Mouse (Mus musculus): Measurements from ENCODE around the gene Pcid2.

The Pcid2 gene

GRCm38 (mm10) chr8:13105087-13105881, at the start of gene Pcid2, which contains the start of gene Cul4a:
TSS of gene Pcid2 (minus strand) at chr8:13105459.
TSS of gene Cul4a (plus strand) at chr8:13105621.
- DNase-seq = peak; percentile 98

- DNase-seq = no peak
Observed at GRCm38 (mm10) chr8:13154099-13154498, 48.8 kb upstream of the Pcid2 start.

- DNase-seq = no peak
Observed at GRCm38 (mm10) chr8:13150929-13151328, 45.7 kb upstream of the Pcid2 start.

GRCm38 (mm10) chr8:13149866-13150265, 44.6 kb upstream of the Pcid2 start:
- no peak for DNase-seq

- DNase-seq = no peak
Observed at GRCm38 (mm10) chr8:13149287-13149686, 44.0 kb upstream of the Pcid2 start.

GRCm38 (mm10) chr8:13148476-13148875, 43.2 kb upstream of the Pcid2 start:
- DNase-seq = no peak

GRCm38 (mm10) chr8:13141681-13142080, 36.4 kb upstream of the Pcid2 start:
- no peak for DNase-seq

GRCm38 (mm10) chr8:13139641-13140182, 34.5 kb upstream of the Pcid2 start:
- DNase-seq = no peak

GRCm38 (mm10) chr8:13132220-13132619, 27.0 kb upstream of the Pcid2 start:
- DNase-seq = peak; percentile 50

GRCm38 (mm10) chr8:13124897-13125296, 19.6 kb upstream of the Pcid2 start:
- DNase-seq = no peak

GRCm38 (mm10) chr8:13122887-13123421, 17.7 kb upstream of the Pcid2 start:
- DNase-seq = no peak

GRCm38 (mm10) chr8:13120882-13121665, 15.8 kb upstream of the Pcid2 start:
- no peak for DNase-seq

- no peak for DNase-seq
Observed at GRCm38 (mm10) chr8:13118516-13118915, 13.3 kb upstream of the Pcid2 start.

GRCm38 (mm10) chr8:13117096-13117495, 11.8 kb upstream of the Pcid2 start:
- no peak for DNase-seq

- DNase-seq = no peak
Observed at GRCm38 (mm10) chr8:13113232-13113631, 8.0 kb upstream of the Pcid2 start.

GRCm38 (mm10) chr8:13111917-13112316, 6.7 kb upstream of the Pcid2 start:
- DNase-seq = no peak

- no peak for DNase-seq
Observed at GRCm38 (mm10) chr8:13109416-13109960, 4.2 kb upstream of the Pcid2 start.

- no peak for DNase-seq
Observed at GRCm38 (mm10) chr8:13108967-13109366, 3.7 kb upstream of the Pcid2 start.

- DNase-seq = no peak
Observed at GRCm38 (mm10) chr8:13107990-13108638, 2.9 kb upstream of the Pcid2 start.

GRCm38 (mm10) chr8:13105908-13106551, 771 bp upstream of the Pcid2 start:
- DNase-seq = peak; percentile 63

- DNase-seq = peak; percentile 95
Observed at GRCm38 (mm10) chr8:13104691-13105086, 570 bp downstream of the Pcid2 start.

GRCm38 (mm10) chr8:13077542-13077941, 27.7 kb downstream of the Pcid2 start:
- no peak for DNase-seq

All from right cerebral cortex, postnatal 14 days (tissue).